Mouse (Mus musculus) granulocyte monocyte progenitor cell, adult 5-6 weeks (primary cell): ENCODE results near the gene Smco4. TPM values are rescaled to one million over a fixed set of nuclear protein-coding genes. Genes with fewer than 3 reads are reported as not detected.
"Not testable (repeated sequence)": the region's sequence is repeated elsewhere in the genome, so short reads cannot be mapped to it uniquely, and the experiment has no call there.

Experiments
- ATAC-seq: replicated peaks from 2 replicates; pipeline ENCODE4 v1.8.0; 2016; ENCODE audit warnings: mild to moderate bottlenecking, moderate TSS enrichment, inconsistent platforms; ENCODE audit not compliant: poor library complexity, severe bottlenecking
- total RNA-seq, 2 experiments: library from RNA; stranded (forward) in 1 of 2; stranded (reverse) in 1 of 2; fragments of 200-712, 200-1000 nt in 1 of 2; fragments of >200 nt in 1 of 2; fragmentation: Nextera tagmentation in 1 of 2; gene quantifications; 2 replicates each; pipeline ENCODE4 v1.2.3; 2014 to 2017

Smco4 gene
- total RNA-seq, 2 experiments from 2014 or later = 13.8 to 46.2 TPM

GRCm38 (mm10) chr9:15536861-15537426, 43.7 kb downstream of the Smco4 start:
- no peak for ATAC-seq

DNA sequence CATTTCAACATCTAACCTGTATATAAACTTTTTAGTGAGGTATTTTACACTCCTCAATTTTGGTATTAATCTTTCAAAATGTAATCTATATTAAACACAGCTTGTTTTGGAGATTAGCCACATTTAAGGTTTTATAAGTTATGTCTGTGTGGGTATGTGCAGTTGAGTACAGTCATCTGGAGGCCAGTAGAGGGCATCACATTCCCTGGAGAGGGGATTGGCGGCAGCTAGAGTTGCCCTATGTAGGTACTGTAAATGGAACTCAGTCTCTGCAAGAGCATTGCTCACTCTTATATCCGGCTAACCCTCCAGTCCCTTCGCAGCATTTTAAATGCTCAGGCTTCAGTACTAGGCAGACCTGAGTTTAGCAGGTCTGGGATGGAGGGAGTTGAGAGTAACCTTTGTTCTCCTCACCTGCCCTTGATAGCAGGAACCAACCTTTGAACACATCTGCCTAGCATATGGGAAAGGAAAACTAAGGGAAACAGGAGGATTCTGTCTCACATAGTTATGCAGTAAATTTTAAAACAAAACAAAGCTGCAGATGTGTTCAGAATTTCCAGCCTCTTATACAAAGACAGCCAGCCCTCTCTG, 44.3 kb downstream of the Smco4 start:
- ATAC-seq = no peak

DNA sequence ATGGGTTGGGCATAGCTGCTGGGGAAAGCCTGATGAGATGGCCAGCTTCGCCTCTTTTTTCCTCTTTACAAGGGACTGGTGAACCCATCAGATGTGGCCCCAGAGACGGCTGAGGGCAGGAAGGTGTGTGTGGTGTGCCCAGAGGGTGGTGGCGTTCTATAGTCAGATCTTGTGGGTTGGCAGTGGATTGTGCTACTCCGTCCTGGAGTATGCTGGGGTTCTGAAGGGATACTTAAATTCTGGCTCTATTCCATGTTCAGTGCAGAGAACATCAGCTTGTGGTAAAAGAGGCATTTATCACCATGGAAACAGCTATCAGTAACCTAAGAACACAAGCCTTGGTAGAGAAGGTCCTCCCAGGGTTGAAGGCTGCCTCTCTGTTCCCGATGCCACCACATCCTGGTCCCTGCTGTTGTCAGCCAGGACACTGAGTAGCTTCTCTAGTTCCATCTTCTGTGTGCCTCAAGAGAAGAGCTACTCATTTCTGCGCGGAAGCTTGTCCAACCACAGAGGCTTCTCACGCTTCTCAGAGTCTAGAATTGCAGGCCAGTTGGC, 45.8 kb downstream of the Smco4 start:
- no peak for ATAC-seq

GRCm38 (mm10) chr9:15541735-15542354, 48.6 kb downstream of the Smco4 start:
- ATAC-seq = peak; percentile 78

DNA sequence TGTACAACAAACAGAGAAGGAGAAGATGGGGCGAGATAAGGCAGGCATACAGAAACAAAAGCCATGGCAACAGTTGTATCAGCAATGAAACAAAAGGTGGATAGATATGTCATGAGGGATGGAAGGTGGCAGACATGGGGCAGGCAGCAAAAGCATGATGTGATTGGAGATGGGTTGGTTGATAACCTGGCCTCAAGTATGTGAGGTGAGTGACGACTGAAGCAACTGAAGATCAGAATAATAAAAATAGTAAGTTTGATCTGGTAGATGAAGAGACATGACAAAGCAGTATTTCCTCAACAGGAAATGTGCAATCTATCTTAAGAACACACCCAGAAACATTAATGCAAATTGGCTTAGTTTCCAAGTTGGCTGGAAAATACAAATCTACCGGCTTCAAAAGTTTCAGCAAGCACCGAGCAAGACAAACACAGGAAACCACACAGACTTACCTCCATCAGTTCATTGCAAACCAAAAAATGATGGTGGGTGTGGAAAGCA, 57.3 kb downstream of the Smco4 start:
- ATAC-seq = no peak; the same call in 1 of the 2 replicates

DNA sequence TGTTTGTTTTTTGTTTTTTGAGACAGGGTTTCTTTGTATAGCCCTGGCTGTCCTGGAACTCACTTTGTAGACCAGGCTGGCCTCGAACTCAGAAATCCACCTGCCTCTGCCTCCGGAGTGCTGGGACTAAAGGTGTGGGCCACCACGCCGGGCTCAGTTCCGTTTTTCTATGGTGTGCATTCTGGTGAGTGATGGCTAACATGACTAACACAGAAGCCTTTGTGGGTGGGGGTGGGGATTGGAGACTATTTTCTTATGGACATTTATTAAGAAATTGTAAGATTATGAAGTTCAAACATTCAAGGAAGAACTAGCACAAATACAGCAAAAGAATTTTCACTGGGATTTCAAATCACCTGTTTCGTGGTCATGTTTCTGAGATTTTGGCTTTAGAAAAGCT, 57.8 kb downstream of the Smco4 start:
- ATAC-seq = not testable (repeated sequence)

DNA sequence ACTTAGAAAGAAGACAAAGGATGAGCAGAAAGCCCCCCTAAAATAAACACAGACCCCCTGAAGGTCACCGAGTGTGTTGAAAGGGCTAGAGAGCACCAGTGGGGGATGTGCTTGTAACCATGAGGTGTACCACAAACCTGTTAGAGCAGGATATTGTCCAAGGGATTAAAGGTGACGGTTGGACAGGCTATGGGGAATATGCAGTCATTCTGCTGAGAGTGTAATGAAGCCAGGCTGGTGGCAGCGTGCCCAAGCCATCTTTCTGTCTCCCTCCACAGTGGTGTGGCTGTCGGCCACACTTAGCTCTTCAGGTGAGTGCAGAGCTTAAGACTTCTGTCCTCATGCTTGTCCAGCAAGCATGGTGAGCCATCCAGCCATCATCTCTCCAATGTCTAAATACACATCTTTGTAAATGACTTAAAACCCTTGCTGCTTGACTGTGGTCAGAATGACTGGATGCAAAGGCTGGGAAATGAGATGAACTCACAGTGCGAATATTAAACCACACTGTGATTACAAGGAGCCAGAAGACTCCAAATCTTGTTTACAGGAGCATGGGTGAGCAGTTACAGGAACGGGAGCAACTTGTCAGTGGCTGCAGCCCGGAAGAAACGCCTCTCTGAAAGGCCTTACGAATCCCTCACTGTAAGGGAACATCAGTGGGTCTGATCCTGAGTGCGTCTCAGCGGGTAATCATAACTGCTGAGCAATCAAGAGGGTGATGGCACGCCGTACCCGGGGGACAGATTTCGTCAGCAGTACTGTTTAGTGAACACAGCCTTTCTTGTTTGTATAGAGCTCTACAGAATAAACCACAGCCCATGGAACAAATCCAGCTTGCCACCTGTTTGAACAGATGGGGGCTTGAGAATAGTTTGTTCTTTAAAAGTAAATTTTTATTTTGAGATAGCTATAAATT, 59.0 kb downstream of the Smco4 start:
- ATAC-seq = no peak

DNA sequence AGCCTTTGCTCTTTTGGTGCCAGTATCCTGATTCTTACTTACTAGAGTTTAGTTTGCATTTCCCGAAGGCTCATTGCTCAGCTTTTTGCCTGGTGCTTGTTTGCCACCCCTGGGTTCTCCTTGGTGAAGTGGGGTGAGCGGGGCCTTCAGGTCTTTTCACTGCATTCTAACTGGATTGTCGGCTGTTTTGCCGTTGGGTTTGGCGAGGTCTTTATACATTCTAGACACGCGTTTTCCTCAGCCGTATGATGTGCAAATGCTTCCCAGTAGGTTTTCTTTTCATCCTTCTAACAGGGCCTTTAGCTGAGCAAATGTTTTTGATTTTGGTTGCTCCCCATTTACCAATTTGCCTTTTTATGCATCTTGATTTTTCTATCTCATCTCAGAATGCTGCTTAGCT, 60.1 kb downstream of the Smco4 start:
- ATAC-seq = no peak

DNA sequence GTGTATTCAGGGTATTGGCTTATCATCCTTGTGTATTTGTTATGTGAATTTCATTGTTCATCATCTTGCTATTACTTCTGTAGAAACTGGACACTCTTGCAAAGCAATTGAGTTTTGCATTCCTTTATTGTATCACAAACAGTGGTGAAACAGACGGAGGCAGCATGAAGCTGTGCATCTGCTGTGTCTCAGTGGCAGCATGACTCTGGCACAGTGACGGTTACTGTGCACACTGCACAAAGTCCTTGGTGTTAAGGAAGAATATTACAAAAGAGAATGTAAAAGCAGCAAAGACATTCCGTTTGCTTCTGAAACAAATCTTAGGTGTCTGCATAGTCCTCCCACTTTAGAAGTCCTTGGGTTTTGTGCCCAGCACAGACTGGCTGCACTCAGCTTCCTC, 67.2 kb downstream of the Smco4 start:
- ATAC-seq = no peak

DNA sequence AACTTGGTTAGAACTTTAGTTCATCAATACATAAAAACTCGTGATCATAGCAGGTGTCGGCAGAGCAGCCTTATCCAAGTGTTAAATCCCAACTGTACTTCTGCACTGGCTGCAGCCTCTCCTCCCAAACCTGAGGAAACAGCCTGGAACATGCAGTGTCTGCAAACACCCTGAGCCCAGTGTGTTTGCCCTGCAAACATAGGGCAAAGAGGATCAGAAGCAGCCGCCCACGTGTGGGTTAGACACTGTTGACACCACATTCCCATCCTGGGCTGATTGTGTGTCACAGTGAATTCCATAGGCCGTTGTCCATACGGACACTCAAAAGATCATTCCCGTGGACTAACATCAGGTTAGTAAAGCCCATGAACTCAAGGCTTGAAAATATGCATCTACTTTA, 69.1 kb downstream of the Smco4 start:
- ATAC-seq = no peak

GRCm38 (mm10) chr9:15574750-15575454, 81.7 kb downstream of the Smco4 start:
- ATAC-seq = no peak

DNA sequence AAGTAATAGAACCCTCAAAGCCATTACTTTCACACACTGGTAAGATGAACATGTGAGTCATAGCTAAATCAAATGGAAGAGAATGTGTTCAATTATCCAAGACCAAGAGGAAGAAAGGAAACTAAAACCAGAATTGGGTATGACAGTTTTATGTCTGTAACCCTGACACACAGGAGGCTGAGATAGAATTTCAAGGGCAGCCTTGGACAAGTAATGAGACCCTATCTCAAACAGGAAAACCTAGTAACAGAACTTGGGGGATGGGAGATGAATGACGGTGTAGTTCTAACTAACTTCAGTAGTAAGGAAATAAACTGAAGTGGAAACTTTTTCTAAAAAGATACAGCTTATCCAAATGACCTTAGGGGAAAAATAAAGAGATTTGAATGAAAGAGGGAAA, 85.2 kb downstream of the Smco4 start:
- ATAC-seq = no peak

DNA sequence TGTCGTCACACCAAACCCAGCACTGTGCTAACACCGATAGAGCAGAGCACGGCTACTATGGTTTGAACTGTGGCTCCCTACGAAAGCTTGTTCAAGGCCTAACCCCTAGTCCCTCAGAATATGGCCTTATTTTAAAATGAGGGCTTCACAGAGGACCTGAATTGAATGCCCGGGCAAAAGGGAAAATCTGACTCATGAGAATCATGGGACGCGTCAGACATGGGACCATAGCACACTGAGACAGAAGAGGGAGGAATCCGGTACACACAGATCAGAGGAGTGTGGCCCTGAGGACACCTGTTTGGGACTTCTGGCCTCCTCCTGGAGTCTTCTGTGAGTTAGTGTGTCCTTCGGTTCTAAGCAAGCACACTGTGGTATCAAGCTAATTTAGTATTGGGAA, 85.7 kb downstream of the Smco4 start:
- no peak for ATAC-seq

DNA sequence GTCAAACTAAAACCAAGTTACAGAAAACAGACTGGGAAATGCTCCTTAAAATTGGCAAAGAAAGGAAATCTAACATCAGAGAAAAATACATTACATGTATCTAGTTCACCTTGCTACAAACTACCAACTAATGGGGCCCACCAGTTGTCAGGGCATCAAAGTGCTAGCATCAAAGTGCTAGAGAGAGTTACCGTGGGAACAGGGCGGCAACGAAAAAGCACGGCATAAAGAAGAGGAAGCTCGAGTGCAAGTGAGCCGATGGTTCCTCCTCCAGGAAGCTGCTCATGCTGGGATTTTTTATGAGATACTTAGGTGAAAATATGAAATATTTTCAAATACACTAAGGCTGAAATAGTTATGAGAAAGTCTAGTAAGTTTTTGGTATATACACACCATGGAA, 86.9 kb downstream of the Smco4 start:
- no peak for ATAC-seq

- ATAC-seq = no peak
Measured at GRCm38 (mm10) chr9:15582026-15582425, 88.8 kb downstream of the Smco4 start.

- no peak for ATAC-seq
Measured at GRCm38 (mm10) chr9:15584209-15584608, 91.0 kb downstream of the Smco4 start.

GRCm38 (mm10) chr9:15585956-15586355, 92.7 kb downstream of the Smco4 start:
- ATAC-seq = no peak

- ATAC-seq = peak; percentile 53; the same call in 1 of the 2 replicates
Measured at GRCm38 (mm10) chr9:15587157-15587854, 94.1 kb downstream of the Smco4 start.

GRCm38 (mm10) chr9:15594148-15594547, 100.9 kb downstream of the Smco4 start:
- no peak for ATAC-seq
